Mouse (Mus musculus) bone marrow macrophage, adult 2 months (primary cell): ENCODE results near the gene Ppm1m.

Source experiments
- CTCF ChIP-seq: IDR thresholded peaks from 2 replicates; pipeline ENCODE4 v1.5.1; 2012; ENCODE audit warnings: low read depth, mild to moderate bottlenecking, low read length, moderate library complexity
- POLR2A ChIP-seq: IDR thresholded peaks from 2 replicates; pipeline ENCODE4 v1.6.1; 2012; ENCODE audit warnings: mild to moderate bottlenecking, low read depth, low read length, borderline replicate concordance

DNA sequence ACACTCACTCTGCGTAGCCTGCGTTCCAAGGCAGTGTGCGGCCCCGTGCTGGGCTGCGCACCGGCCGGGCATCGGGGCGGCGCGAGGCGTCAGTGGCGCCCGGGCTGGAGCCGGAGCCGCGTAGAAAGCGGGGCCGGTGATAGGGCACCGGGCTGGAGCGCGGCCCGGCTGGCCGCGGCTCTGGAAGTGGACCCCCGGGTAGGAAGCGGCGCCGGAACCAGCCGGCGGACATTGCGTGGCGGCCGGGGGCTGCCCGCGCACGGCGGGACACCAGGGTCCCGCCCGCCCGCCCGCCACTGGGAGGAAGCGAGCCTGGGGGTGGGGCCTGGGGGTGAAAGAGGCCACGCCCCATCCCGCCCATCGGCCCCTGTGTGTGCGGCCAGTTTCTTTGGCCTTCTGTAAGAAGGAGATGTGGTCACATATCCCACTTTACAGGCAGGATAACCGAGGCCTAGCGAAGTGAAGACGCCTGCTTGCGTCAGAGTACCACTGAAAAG is 536 bp downstream of the Ppm1m start:
- TF ChIP-seq CTCF (no peak), POLR2A (no peak)
